Mouse (Mus musculus) ES-E14 (cell line): ENCODE data around the gene Sos2.

ENCODE experiments used
- MAFK ChIP-seq: IDR thresholded peaks from 2 replicates; pipeline ENCODE4 v1.6.1; 2014; ENCODE audit warnings: mild to moderate bottlenecking, low read depth, low read length, inconsistent platforms; ENCODE audit not compliant: insufficient read depth
- ZC3H11A ChIP-seq: IDR thresholded peaks from 2 replicates; pipeline ENCODE4 v1.6.1; 2012; ENCODE audit warnings: low read depth, mild to moderate bottlenecking, inconsistent platforms, low read length, borderline replicate concordance

GRCm38 (mm10) chr12:69556221-69556861 is 125.3 kb downstream of the Sos2 start:
- TF ChIP-seq MAFK (no peak), ZC3H11A (no peak)
